16 mouse cellular contexts compared by ENCODE assay signal in the genomic region with DNA sequence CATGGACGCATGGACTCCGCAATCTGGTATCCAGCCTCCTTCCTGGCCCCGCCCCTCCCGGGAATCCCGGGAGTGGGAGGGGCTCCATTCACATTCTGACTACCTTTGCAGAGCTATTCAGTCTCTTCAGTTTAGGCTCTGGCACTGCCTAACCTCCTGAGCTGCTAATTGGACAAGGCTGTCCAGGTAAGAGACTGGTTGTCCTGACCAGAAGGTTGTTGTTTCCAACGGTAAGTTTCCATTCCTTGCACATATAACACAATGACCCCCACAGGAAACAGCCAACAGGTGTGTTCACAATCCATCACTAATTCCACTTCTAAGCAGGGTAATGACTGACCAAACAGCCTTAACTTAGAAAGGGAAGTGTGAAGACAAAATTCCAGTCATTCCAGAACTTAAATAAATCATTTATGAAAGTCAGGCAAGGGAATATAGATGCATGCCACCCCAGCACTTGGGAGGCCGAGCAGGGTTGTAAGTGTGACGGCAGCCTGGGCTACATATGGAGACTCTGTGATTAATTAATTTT.
DNase-seq lines count a peak whose midpoint lies in the region; ATAC-seq lines count a peak whose summit lies in the region.
"Had no signal": no experiment of that assay in that cellular context is flagged by ENCODE, and none has a peak within 500 bp of the region (broad histone marks: within the 10 kb centered on the region; RNA-seq: fewer than 3 reads in every experiment).

No protein-coding gene starts in this region.

- ATAC-seq in midbrain, embryonic 12.5 days (ENCODE audit: low FRiP score, low read depth): 0 out of 2 replicates have a peak, but pooled peaks have one; percentile 4
- ATAC-seq: forebrain, postnatal 0 days; hindbrain, embryonic 16.5 days had no signal

- H3K27me3 ChIP-seq in midbrain, embryonic 12.5 days: no peaks in the 10 kb centered on the region
- no peaks in the 10 kb centered on the region for H3K27me3 ChIP-seq in midbrain, embryonic 10.5 days (ENCODE audit: low read depth, poor library complexity, severe bottlenecking)
- H3K27me3 ChIP-seq: stomach, embryonic 15.5 days had no signal

- no peak overlapping the region for H3K9ac ChIP-seq in midbrain, embryonic 12.5 days (replicated peaks)
- H3K9ac ChIP-seq: forebrain, postnatal 0 days; stomach, embryonic 15.5 days had no signal

- no peaks in the 10 kb centered on the region for H3K4me1 ChIP-seq in midbrain, embryonic 12.5 days
- no peaks in the 10 kb centered on the region for H3K4me1 ChIP-seq in midbrain, embryonic 10.5 days
- H3K4me1 ChIP-seq: stomach, embryonic 15.5 days had no signal

- H3K4me2 ChIP-seq in midbrain, embryonic 12.5 days (replicated peaks): no peak overlapping the region
- H3K4me2 ChIP-seq: stomach, embryonic 15.5 days had no signal

- no peak overlapping the region for H3K27ac ChIP-seq in midbrain, embryonic 12.5 days (replicated peaks)
- no peak overlapping the region for H3K27ac ChIP-seq in midbrain, embryonic 10.5 days (replicated peaks)
- H3K27ac ChIP-seq: layer of hippocampus, adult 2 months; stomach, embryonic 15.5 days had no signal

- H3K4me3 ChIP-seq in midbrain, embryonic 12.5 days: no peak overlapping the region
- no peak overlapping the region for H3K4me3 ChIP-seq in midbrain, embryonic 10.5 days
- H3K4me3 ChIP-seq: layer of hippocampus, adult 2 months; stomach, embryonic 15.5 days had no signal

- DNase-seq in midbrain, embryonic 10.5 days (ENCODE audit: low spot score): no peak
- peak; percentile 57 for DNase-seq in kidney, adult 18-20 months
- peak; percentile 63 for DNase-seq in kidney, postnatal 14 days
- peak; percentile 27 for DNase-seq in yolk sac, embryonic 10.5 days (ENCODE audit: low spot score)
- no peak for DNase-seq in layer of hippocampus, adult 8-10 months (ENCODE audit: low spot score in 2 of 2)
- DNase-seq in thymus, postnatal 10 days (ENCODE audit: low spot score in 2 of 2): no peak
- DNase-seq in left cerebral cortex, adult 11 months (ENCODE audit: low spot score): no peak
- DNase-seq: B cell, adult 2 months; cerebellum, postnatal 10 days; forebrain, postnatal 0 days; gastrocnemius, postnatal 10 days; midbrain, embryonic 14.5 days had no signal

- 73% methylated on average over 8 of the region's 8 CpGs for WGBS in midbrain, embryonic 12.5 days
- 79% methylated on average over 8 of the region's 8 CpGs for WGBS in midbrain, embryonic 10.5 days

- no peaks in the 10 kb centered on the region for H3K36me3 ChIP-seq in midbrain, embryonic 12.5 days
- no peaks in the 10 kb centered on the region for H3K36me3 ChIP-seq in midbrain, embryonic 10.5 days
- H3K36me3 ChIP-seq: stomach, embryonic 15.5 days had no signal

- H3K9me3 ChIP-seq in midbrain, embryonic 12.5 days: no peaks in the 10 kb centered on the region
- no peaks in the 10 kb centered on the region; the same call in 1 of the 2 replicates for H3K9me3 ChIP-seq in midbrain, embryonic 10.5 days (replicated peaks)
- H3K9me3 ChIP-seq: stomach, embryonic 15.5 days had no signal

Comparison
In these comparisons a context has a peak if more than half of its experiments do, and no peak if none do; other contexts are left out.
1. DNase-seq: peak in kidney, adult 18-20 months (single experiment), kidney, postnatal 14 days (single experiment) and yolk sac, embryonic 10.5 days (single experiment); none in midbrain, embryonic 10.5 days (single experiment), layer of hippocampus, adult 8-10 months (0 of 2), thymus, postnatal 10 days (0 of 2) and left cerebral cortex, adult 11 months (single experiment).